Mouse (Mus musculus): ENCODE measurements around the gene Anapc11. TPM values are rescaled to one million over a fixed set of nuclear protein-coding genes. Genes with fewer than 3 reads are reported as not detected.
A peak's percentile ranks its signal among the peaks of the same experiment; 100 is the strongest.

Gene Anapc11
- polyA plus RNA-seq, 1 experiment from 2014 or later = 204 TPM

GRCm38 (mm10) chr11:120648001-120648476, 49.8 kb downstream of the Anapc11 start, which contains the start of gene Myadml2:
TSS of gene Myadml2 (minus strand) at chr11:120648158.
- 7% methylated on average over 13 of the region's 13 CpGs for WGBS
- Histone ChIP-seq H3K4me1 (ENCODE audit: control insufficient read depth, insufficient read depth, low read length) (peaks cover 5% of the 10 kb centered on the region), H3K27ac (ENCODE audit: low read depth, low read length) (no peak within 1 kb of the TSS), H3K36me3 (ENCODE audit: control insufficient read depth, insufficient read depth, low read length) (no peaks in the 10 kb centered on the region), H3K9me3 (ENCODE audit: control insufficient read depth, low read length) (no peaks in the 10 kb centered on the region), H3K4me2 (peak within 1 kb of the TSS; percentile 28), H3K27me3 (ENCODE audit: control insufficient read depth, insufficient read depth, low read length) (0 out of 2 replicates have a peak, but pooled peaks cover 3% of the 10 kb centered on the region), H3K4me3 (ENCODE audit: low read depth, low read length) (no peak within 1 kb of the TSS), H3K9ac (ENCODE audit: low read length) (peak within 1 kb of the TSS; percentile 2; the same call in 1 of the 2 replicates)
- ATAC-seq (ENCODE audit: low FRiP score) (no peak), DNase-seq (ENCODE audit: low spot score, missing footprints) (peak; percentile 93)

- Histone ChIP-seq H3K27ac (ENCODE audit: low read depth, low read length) (no peak overlapping the region), H3K4me1 (ENCODE audit: control insufficient read depth, insufficient read depth, low read length) (peaks cover 4% of the 10 kb centered on the region), H3K27me3 (ENCODE audit: control insufficient read depth, insufficient read depth, low read length) (0 out of 2 replicates have a peak, but pooled peaks cover 3% of the 10 kb centered on the region), H3K9ac (ENCODE audit: low read length) (no peak overlapping the region), H3K4me3 (ENCODE audit: low read depth, low read length) (no peak overlapping the region), H3K4me2 (no peak overlapping the region), H3K9me3 (ENCODE audit: control insufficient read depth, low read length) (no peaks in the 10 kb centered on the region), H3K36me3 (ENCODE audit: control insufficient read depth, insufficient read depth, low read length) (no peaks in the 10 kb centered on the region)
- DNase-seq (ENCODE audit: low spot score, missing footprints) (no peak), ATAC-seq (ENCODE audit: low FRiP score) (no peak)
- 67% methylated on average over 3 of the region's 3 CpGs for WGBS
Observed at GRCm38 (mm10) chr11:120651872-120652271, 53.7 kb downstream of the Anapc11 start.

GRCm38 (mm10) chr11:120654741-120655140, 56.5 kb downstream of the Anapc11 start:
- H3K4me1 ChIP-seq (ENCODE audit: control insufficient read depth, insufficient read depth, low read length) = peaks cover 1% of the 10 kb centered on the region; the same call in 1 of the 2 replicates
- DNase-seq (ENCODE audit: low spot score, missing footprints) (no peak), ATAC-seq (ENCODE audit: low FRiP score) (no peak)
- no peak overlapping the region for H3K4me3 ChIP-seq (ENCODE audit: low read depth, low read length)
- H3K27me3 ChIP-seq (ENCODE audit: control insufficient read depth, insufficient read depth, low read length) = peaks cover 20% of the 10 kb centered on the region
- H3K36me3 ChIP-seq (ENCODE audit: control insufficient read depth, insufficient read depth, low read length) = no peaks in the 10 kb centered on the region
- WGBS = 79% methylated on average over 3 of the region's 3 CpGs
- no peak overlapping the region for H3K27ac ChIP-seq (ENCODE audit: low read depth, low read length)
- H3K4me2 ChIP-seq = no peak overlapping the region
- H3K9ac ChIP-seq (ENCODE audit: low read length) = no peak overlapping the region
- H3K9me3 ChIP-seq (ENCODE audit: control insufficient read depth, low read length) = no peaks in the 10 kb centered on the region

- DNase-seq (ENCODE audit: low spot score, missing footprints) (peak; percentile 71), ATAC-seq (ENCODE audit: low FRiP score) (no peak)
- H3K9me3 ChIP-seq (ENCODE audit: control insufficient read depth, low read length) = no peaks in the 10 kb centered on the region
- peaks cover 46% of the 10 kb centered on the region for H3K27me3 ChIP-seq (ENCODE audit: control insufficient read depth, insufficient read depth, low read length)
- no peak overlapping the region for H3K4me2 ChIP-seq
- H3K4me3 ChIP-seq (ENCODE audit: low read depth, low read length) = no peak overlapping the region
- H3K36me3 ChIP-seq (ENCODE audit: control insufficient read depth, insufficient read depth, low read length) = no peaks in the 10 kb centered on the region
- 88% methylated on average over 4 of the region's 4 CpGs for WGBS
- H3K27ac ChIP-seq (ENCODE audit: low read depth, low read length) = no peak overlapping the region
- peaks cover 13% of the 10 kb centered on the region for H3K4me1 ChIP-seq (ENCODE audit: control insufficient read depth, insufficient read depth, low read length)
- no peak overlapping the region for H3K9ac ChIP-seq (ENCODE audit: low read length)
Observed at GRCm38 (mm10) chr11:120657301-120657700, 59.1 kb downstream of the Anapc11 start.

Small RNAs within 50 kb of the gene (microRNA-seq; reads per million reads assigned to microRNA genes)
- 4.0 reads per million, percentile 18 among the genes with 10 or more reads in this experiment for gene Mir6936

Other genes starting within 250 kb of the Anapc11 start
- gene Actg1, start 249.9 kb upstream of the Anapc11 start, polyA plus RNA-seq (2014; fragmentation: Nextera tagmentation; extraction: Ambion mirVana) = 2,965 and 3,081 TPM in 2 replicates
- gene Fscn2, start 236.9 kb upstream of the Anapc11 start, polyA plus RNA-seq (2014; fragmentation: Nextera tagmentation; extraction: Ambion mirVana) = 1.4 TPM in 2 replicates
- gene Faap100, start 219.7 kb upstream of the Anapc11 start, polyA plus RNA-seq (2014; fragmentation: Nextera tagmentation; extraction: Ambion mirVana) = 25.3 and 29.2 TPM in 2 replicates
- gene Nploc4, start 160.7 kb upstream of the Anapc11 start, polyA plus RNA-seq (2014; fragmentation: Nextera tagmentation; extraction: Ambion mirVana) = 41.0 and 44.7 TPM in 2 replicates
- not detected in 2 replicates for gene Tspan10, start 155.8 kb upstream of the Anapc11 start, polyA plus RNA-seq (2014; fragmentation: Nextera tagmentation; extraction: Ambion mirVana)
- 0.40 and 0.41 TPM in 2 replicates for gene Pde6g, start 144.9 kb upstream of the Anapc11 start, polyA plus RNA-seq (2014; fragmentation: Nextera tagmentation; extraction: Ambion mirVana)
- gene Oxld1, start 140.4 kb upstream of the Anapc11 start, polyA plus RNA-seq (2014; fragmentation: Nextera tagmentation; extraction: Ambion mirVana) = 10.4 and 11.5 TPM in 2 replicates
- 25.4 and 25.6 TPM in 2 replicates for gene Ccdc137, start 140.3 kb upstream of the Anapc11 start, polyA plus RNA-seq (2014; fragmentation: Nextera tagmentation; extraction: Ambion mirVana)
- gene Arl16, start 130.8 kb upstream of the Anapc11 start, polyA plus RNA-seq (2014; fragmentation: Nextera tagmentation; extraction: Ambion mirVana) = 48.0 and 53.0 TPM in 2 replicates
- 137 and 152 TPM in 2 replicates for gene Mrpl12, start 113.8 kb upstream of the Anapc11 start, polyA plus RNA-seq (2014; fragmentation: Nextera tagmentation; extraction: Ambion mirVana)
- gene Slc25a10, start 106.6 kb upstream of the Anapc11 start, polyA plus RNA-seq (2014; fragmentation: Nextera tagmentation; extraction: Ambion mirVana) = 30.0 and 38.7 TPM in 2 replicates
- 0.11 TPM in 1 of 2 replicates, not detected in the other for gene Gcgr, start 67.7 kb upstream of the Anapc11 start, polyA plus RNA-seq (2014; fragmentation: Nextera tagmentation; extraction: Ambion mirVana)
- 232 and 237 TPM in 2 replicates for gene Mcrip1, start 48.7 kb upstream of the Anapc11 start, polyA plus RNA-seq (2014; fragmentation: Nextera tagmentation; extraction: Ambion mirVana)
- not detected in 2 replicates for gene Ppp1r27, start 47.3 kb upstream of the Anapc11 start, polyA plus RNA-seq (2014; fragmentation: Nextera tagmentation; extraction: Ambion mirVana)
- 492 and 493 TPM in 2 replicates for gene P4hb, start 25.2 kb upstream of the Anapc11 start, polyA plus RNA-seq (2014; fragmentation: Nextera tagmentation; extraction: Ambion mirVana)
- gene Arhgdia, start 16.8 kb upstream of the Anapc11 start, polyA plus RNA-seq (2014; fragmentation: Nextera tagmentation; extraction: Ambion mirVana) = 521 and 583 TPM in 2 replicates
- gene Alyref, start 56 bp upstream of the Anapc11 start, polyA plus RNA-seq (2014; fragmentation: Nextera tagmentation; extraction: Ambion mirVana) = 820 and 827 TPM in 2 replicates
- gene Npb, start 10.1 kb downstream of the Anapc11 start, polyA plus RNA-seq (2014; fragmentation: Nextera tagmentation; extraction: Ambion mirVana) = 0.38 TPM in 1 of 2 replicates, not detected in the other
- gene Pcyt2, start 19.5 kb downstream of the Anapc11 start, polyA plus RNA-seq (2014; fragmentation: Nextera tagmentation; extraction: Ambion mirVana) = 89.4 and 101 TPM in 2 replicates
- 29.5 and 33.2 TPM in 2 replicates for gene Sirt7, start 26.8 kb downstream of the Anapc11 start, polyA plus RNA-seq (2014; fragmentation: Nextera tagmentation; extraction: Ambion mirVana)
- 18.0 and 19.7 TPM in 2 replicates for gene Mafg, start 35.2 kb downstream of the Anapc11 start, polyA plus RNA-seq (2014; fragmentation: Nextera tagmentation; extraction: Ambion mirVana)
- gene Pycr1, start 45.3 kb downstream of the Anapc11 start, polyA plus RNA-seq (2014; fragmentation: Nextera tagmentation; extraction: Ambion mirVana) = 32.4 and 32.8 TPM in 2 replicates
- 0.36 and 0.57 TPM in 2 replicates for gene Myadml2, start 49.7 kb downstream of the Anapc11 start, polyA plus RNA-seq (2014; fragmentation: Nextera tagmentation; extraction: Ambion mirVana)
- gene Notum, start 62.8 kb downstream of the Anapc11 start, polyA plus RNA-seq (2014; fragmentation: Nextera tagmentation; extraction: Ambion mirVana) = 0.90 and 1.4 TPM in 2 replicates
- 101 and 113 TPM in 2 replicates for gene Aspscr1, start 74.6 kb downstream of the Anapc11 start, polyA plus RNA-seq (2014; fragmentation: Nextera tagmentation; extraction: Ambion mirVana)
- gene Cenpx, start 115.3 kb downstream of the Anapc11 start, polyA plus RNA-seq (2014; fragmentation: Nextera tagmentation; extraction: Ambion mirVana) = 119 and 131 TPM in 2 replicates
- gene Lrrc45, start 115.5 kb downstream of the Anapc11 start, polyA plus RNA-seq (2014; fragmentation: Nextera tagmentation; extraction: Ambion mirVana) = 30.9 TPM in 2 replicates
- 9.9 and 12.3 TPM in 2 replicates for gene Rac3, start 123.0 kb downstream of the Anapc11 start, polyA plus RNA-seq (2014; fragmentation: Nextera tagmentation; extraction: Ambion mirVana)
- gene Dcxr, start 128.9 kb downstream of the Anapc11 start, polyA plus RNA-seq (2014; fragmentation: Nextera tagmentation; extraction: Ambion mirVana) = 10.6 and 12.4 TPM in 2 replicates
- 1.00 and 1.1 TPM in 2 replicates for gene Cbr2, start 133.7 kb downstream of the Anapc11 start, polyA plus RNA-seq (2014; fragmentation: Nextera tagmentation; extraction: Ambion mirVana)
- gene Hmga1b, start 164.4 kb downstream of the Anapc11 start, polyA plus RNA-seq (2014; fragmentation: Nextera tagmentation; extraction: Ambion mirVana) = 8.2 and 9.1 TPM in 2 replicates
- 28.2 and 30.6 TPM in 2 replicates for gene Rfng, start 185.8 kb downstream of the Anapc11 start, polyA plus RNA-seq (2014; fragmentation: Nextera tagmentation; extraction: Ambion mirVana)
- gene Gps1, start 185.9 kb downstream of the Anapc11 start, polyA plus RNA-seq (2014; fragmentation: Nextera tagmentation; extraction: Ambion mirVana) = 254 and 269 TPM in 2 replicates
- 73.6 and 76.9 TPM in 2 replicates for gene Dus1l, start 198.0 kb downstream of the Anapc11 start, polyA plus RNA-seq (2014; fragmentation: Nextera tagmentation; extraction: Ambion mirVana)
- gene Fasn, start 226.1 kb downstream of the Anapc11 start, polyA plus RNA-seq (2014; fragmentation: Nextera tagmentation; extraction: Ambion mirVana) = 80.8 and 94.6 TPM in 2 replicates